Mouse (Mus musculus) embryonic facial prominence, embryonic 14.5 days (tissue): ENCODE measurements around the gene Gm3187. TPM values are rescaled to one million over a fixed set of nuclear protein-coding genes. Genes with fewer than 3 reads are reported as not detected.
"Not testable (repeated sequence)": the region's sequence is repeated elsewhere in the genome, so short reads cannot be mapped to it uniquely, and the experiment has no call there.

ENCODE experiments used
- ATAC-seq: fragments of 200-750 bp; cut with Nextera tagmentation; 2 replicates; pipeline ENCODE4 v1.8.0; 2017; ENCODE audit warnings: low read depth, moderate number of reproducible peaks, moderate TSS enrichment
- DNase-seq: peaks from one replicate; pipeline ENCODE4 v3.0.0-alpha.2; 2015; ENCODE audit warnings: low spot score
- H3K27ac ChIP-seq: fragments of 300-500 bp; sonication (generic); replicated peaks from 2 replicates; pipeline ENCODE4 v1.5.1; 2014; ENCODE audit warnings: low read depth, mild to moderate bottlenecking, low read length, moderate library complexity
- H3K27me3 ChIP-seq: fragments of 300-500 bp; sonication (generic); replicated peaks from 2 replicates; pipeline ENCODE4 v1.6.1; 2014; ENCODE audit warnings: low read length; ENCODE audit not compliant: control insufficient read depth, insufficient read depth
- H3K36me3 ChIP-seq: fragments of 300-500 bp; sonication (generic); 2 replicates; pipeline ENCODE4 v1.6.1; 2014; ENCODE audit warnings: low read length, mixed read lengths; ENCODE audit not compliant: control insufficient read depth, insufficient read depth
- H3K4me1 ChIP-seq: fragments of 300-500 bp; sonication (generic); 2 replicates; pipeline ENCODE4 v1.6.1; 2014; ENCODE audit warnings: antibody characterized with exemption, low read length; ENCODE audit not compliant: control insufficient read depth, insufficient read depth
- H3K4me2 ChIP-seq: fragments of 300-500 bp; sonication (generic); 2 replicates; pipeline ENCODE4 v1.6.1; 2014; ENCODE audit warnings: low read depth, mild to moderate bottlenecking, low read length, moderate library complexity, mixed read lengths
- H3K4me3 ChIP-seq: fragments of 300-500 bp; sonication (generic); 2 replicates; pipeline ENCODE4 v1.5.1; 2014; ENCODE audit warnings: low read depth, mild to moderate bottlenecking, low read length
- H3K9ac ChIP-seq: fragments of 300-500 bp; sonication (generic); 2 replicates; pipeline ENCODE4 v1.6.1; 2014; ENCODE audit warnings: low read depth, mild to moderate bottlenecking, low read length, moderate library complexity, mixed read lengths
- H3K9me3 ChIP-seq: fragments of 300-500 bp; sonication (generic); 2 replicates; pipeline ENCODE4 v1.6.1; 2016; ENCODE audit warnings: low read length; ENCODE audit not compliant: control insufficient read depth
- WGBS: fragments of 180-500 bp; shearing (Covaris S2); extraction: QIAGEN DNeasy Blood & Tissue Kit; methylation state at CpG from one replicate; pipeline ENCODE4 v1.1.7; 2014; 5-methylcytosine and 5-hydroxymethylcytosine counted together
- polyA plus RNA-seq: library from polyadenylated mRNA; unstranded; fragments of >200 nt; fragmentation: Nextera tagmentation; extraction: Ambion mirVana; gene quantifications from 2 replicates; pipeline ENCODE4 v1.2.1, GENCODE M21; 2014

Gene Gm3187
- not detected in 2 replicates for polyA plus RNA-seq

DNA sequence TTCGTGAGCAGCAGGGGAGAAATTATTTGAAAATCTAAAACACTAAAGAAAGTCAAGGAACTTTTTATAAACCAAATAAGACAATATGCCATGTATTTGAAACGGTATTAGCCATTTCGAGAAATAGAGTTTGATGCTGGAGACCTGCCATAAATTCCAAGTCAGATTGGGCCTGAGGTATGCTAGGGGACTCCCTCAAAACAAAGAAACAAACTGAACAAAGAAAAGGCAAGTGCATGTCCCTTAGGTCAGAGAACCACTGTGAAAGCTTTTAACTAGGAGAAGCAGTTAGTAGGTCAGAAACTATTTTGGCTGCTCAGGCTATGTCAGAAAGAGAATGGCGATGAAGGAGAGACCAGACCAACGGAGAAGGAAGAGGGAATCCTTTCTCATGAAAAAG, at the start of gene Gm3187:
Gm3187 (plus strand) TSS at position 301 of the 400 bp plus-strand sequence.
- not testable (repeated sequence) for H3K9ac ChIP-seq, H3K27me3 ChIP-seq, H3K36me3 ChIP-seq, H3K27ac ChIP-seq, H3K4me3 ChIP-seq, ATAC-seq, H3K4me1 ChIP-seq, H3K4me2 ChIP-seq, H3K9me3 ChIP-seq, DNase-seq
- 88% methylated on average over 4 of the region's 5 CpGs for WGBS

DNA sequence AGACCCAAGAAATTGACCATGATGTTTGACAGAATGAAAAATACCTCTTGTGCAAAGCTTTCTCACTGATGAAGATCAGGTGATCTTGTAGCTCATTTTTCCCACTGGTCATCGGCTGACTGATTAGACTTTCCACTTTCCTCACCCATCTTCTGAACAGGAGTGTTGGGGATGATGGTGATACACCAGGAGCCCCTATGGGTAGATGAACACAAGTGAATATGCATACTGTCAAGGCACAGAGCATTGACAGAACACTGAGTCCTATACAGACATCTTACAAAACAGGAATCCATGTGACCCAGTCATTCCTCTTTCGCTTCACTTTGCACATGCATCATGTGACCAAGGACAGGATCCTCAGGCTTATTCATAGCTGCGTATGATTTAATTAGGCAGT, 28.6 kb upstream of the Gm3187 start, which contains the start of gene Gm3194:
Gm3194 (minus strand) TSS at position 101 of the 400 bp plus-strand sequence.
- not testable (repeated sequence) for H3K9me3 ChIP-seq, H3K4me3 ChIP-seq, DNase-seq, H3K27me3 ChIP-seq, H3K4me1 ChIP-seq, H3K4me2 ChIP-seq, ATAC-seq, H3K36me3 ChIP-seq, H3K9ac ChIP-seq, H3K27ac ChIP-seq
- no CpG with 5 or more reads among the region's 3 CpGs for WGBS

DNA sequence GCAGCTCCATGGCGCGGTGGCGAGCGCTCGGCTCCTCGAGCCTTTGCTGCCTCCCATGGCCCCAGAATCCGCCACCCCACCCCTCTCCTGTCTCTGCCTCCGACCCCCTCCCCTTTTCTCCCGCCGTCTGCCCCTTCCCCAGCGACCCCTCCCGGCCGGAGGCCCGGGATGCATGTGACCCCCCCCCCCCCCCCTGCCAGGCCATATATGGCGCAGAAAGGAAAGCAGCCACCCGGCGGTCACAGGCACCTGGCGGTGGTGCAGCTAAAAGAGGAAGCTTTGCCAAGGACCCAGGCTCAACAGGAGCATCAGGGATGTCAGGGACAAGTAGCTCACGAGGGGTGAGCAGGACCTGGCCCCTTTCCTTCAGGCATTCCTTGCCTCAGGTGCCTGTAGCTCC, 23.5 kb upstream of the Gm3187 start:
- H3K4me1 ChIP-seq, H3K4me3 ChIP-seq, H3K9ac ChIP-seq, H3K4me2 ChIP-seq, DNase-seq, ATAC-seq, H3K27ac ChIP-seq, H3K36me3 ChIP-seq, H3K9me3 ChIP-seq, H3K27me3 ChIP-seq: not testable (repeated sequence)
- no CpG with 5 or more reads among the region's 19 CpGs for WGBS

DNA sequence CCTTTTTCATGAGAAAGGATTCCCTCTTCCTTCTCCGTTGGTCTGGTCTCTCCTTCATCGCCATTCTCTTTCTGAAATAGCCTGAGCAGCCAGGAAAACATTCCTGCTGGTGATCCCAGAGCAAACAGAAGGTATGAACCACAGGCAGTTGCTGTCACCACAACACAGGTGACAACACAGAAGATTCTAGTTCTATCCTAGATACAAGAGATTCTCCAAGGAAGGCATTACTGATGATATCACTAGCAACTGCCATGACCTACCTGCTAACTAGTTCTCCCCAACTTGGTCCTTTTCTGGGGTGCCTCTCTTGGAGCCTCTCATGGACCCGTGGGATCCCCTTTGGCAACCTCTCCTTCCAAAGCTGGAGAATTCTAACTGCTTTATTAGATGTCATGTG, 6.3 kb upstream of the Gm3187 start, which contains the start of gene Gm8246:
Gm8246 (minus strand) TSS at position 101 of the 400 bp plus-strand sequence.
- no CpG with 5 or more reads among the region's 3 CpGs for WGBS
- DNase-seq, H3K36me3 ChIP-seq, H3K27me3 ChIP-seq, H3K9ac ChIP-seq, H3K9me3 ChIP-seq, ATAC-seq, H3K4me2 ChIP-seq, H3K27ac ChIP-seq, H3K4me3 ChIP-seq, H3K4me1 ChIP-seq: not testable (repeated sequence)

DNA sequence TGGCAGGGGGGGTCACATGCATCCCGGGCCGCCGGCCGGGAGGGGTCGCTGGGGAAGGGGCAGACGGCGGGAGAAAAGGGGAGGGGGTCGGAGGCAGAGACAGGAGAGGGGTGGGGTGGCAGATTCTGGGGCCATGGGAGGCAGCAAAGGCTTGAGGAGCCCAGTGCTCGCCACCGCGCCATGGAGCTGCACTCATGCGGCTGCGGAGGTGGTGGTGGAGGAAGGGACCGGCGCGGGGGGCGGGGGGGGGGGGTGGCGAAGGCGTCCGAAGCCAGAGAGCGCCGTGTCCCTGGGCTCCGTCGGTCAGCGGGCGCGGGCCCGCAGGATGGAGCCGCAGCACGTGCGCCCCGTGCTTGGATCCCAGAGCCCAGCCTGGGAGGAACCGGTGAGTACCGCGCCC, 17.4 kb downstream of the Gm3187 start, which contains the start of gene Gm3488:
Gm3488 (plus strand) TSS at position 301 of the 400 bp plus-strand sequence.
- no CpG with 5 or more reads among the region's 35 CpGs for WGBS

DNA sequence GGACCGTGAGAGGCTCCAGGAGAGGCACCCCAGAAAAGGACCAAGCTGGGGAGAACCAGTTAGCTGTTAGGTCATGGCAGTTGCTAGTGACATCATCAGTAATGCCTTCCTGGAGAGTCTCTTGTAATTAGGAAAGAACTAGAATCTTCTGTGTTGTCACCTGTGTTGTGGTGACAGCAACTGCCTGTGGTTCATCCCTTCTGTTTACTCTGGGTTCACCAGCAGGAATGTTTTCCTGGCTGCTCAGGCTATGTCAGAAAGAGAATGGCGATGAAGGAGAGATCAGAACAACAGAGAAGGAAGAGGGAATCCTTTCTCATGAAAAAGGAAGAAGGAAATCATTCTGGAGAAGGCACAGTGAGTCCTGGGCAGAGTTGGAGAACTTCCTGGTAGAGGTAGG, 54.2 kb downstream of the Gm3187 start, which contains the start of gene Gm3532:
Gm3532 (plus strand) TSS at position 301 of the 400 bp plus-strand sequence.
- DNase-seq, ATAC-seq, H3K27me3 ChIP-seq, H3K4me3 ChIP-seq, H3K27ac ChIP-seq, H3K4me2 ChIP-seq, H3K4me1 ChIP-seq, H3K36me3 ChIP-seq, H3K9ac ChIP-seq, H3K9me3 ChIP-seq: not testable (repeated sequence)
- no CpG with 5 or more reads among the region's 2 CpGs for WGBS

More for the DNA sequence above, 17.4 kb downstream of the Gm3187 start, which contains the start of gene Gm3488:
- not testable (repeated sequence) for H3K4me2 ChIP-seq, H3K27me3 ChIP-seq, H3K4me3 ChIP-seq, H3K4me1 ChIP-seq, H3K9me3 ChIP-seq, H3K9ac ChIP-seq, ATAC-seq, DNase-seq, H3K27ac ChIP-seq, H3K36me3 ChIP-seq

Other genes with a start within 250 kb of the Gm3187 start
- gene Gm3526, start 223.6 kb upstream of the Gm3187 start, polyA plus RNA-seq: not detected in 2 replicates
- gene Gm3542, start 149.3 kb upstream of the Gm3187 start, polyA plus RNA-seq: not detected in 2 replicates
- gene Gm3500, start 95.2 kb upstream of the Gm3187 start, polyA plus RNA-seq: not detected in 2 replicates
- gene Gm3194, start 28.7 kb upstream of the Gm3187 start, polyA plus RNA-seq: 0.58 and 0.68 TPM in 2 replicates
- gene Gm8246, start 6.4 kb upstream of the Gm3187 start, polyA plus RNA-seq: not detected in 2 replicates
- gene Gm3488, start 17.5 kb downstream of the Gm3187 start, polyA plus RNA-seq: 0.46 and 0.63 TPM in 2 replicates
- gene Gm3532, start 54.3 kb downstream of the Gm3187 start, polyA plus RNA-seq: not detected in 2 replicates
- not detected in 2 replicates for gene Gm8265, start 148.8 kb downstream of the Gm3187 start, polyA plus RNA-seq
- not detected in 2 replicates for gene Gm9603, start 203.2 kb downstream of the Gm3187 start, polyA plus RNA-seq